Mouse (Mus musculus) forebrain, postnatal 0 days (tissue): ENCODE results near the gene Kl. TPM values are rescaled to one million over a fixed set of nuclear protein-coding genes. Genes with fewer than 3 reads are reported as not detected.
A peak's percentile ranks its signal among the peaks of the same experiment; 100 is the strongest.

ENCODE experiments used
- ATAC-seq: fragments of 200-750 bp; cut with Nextera tagmentation; 2 replicates; pipeline ENCODE4 v1.8.0; 2017; ENCODE audit warnings: mild to moderate bottlenecking, moderate library complexity
- DNase-seq: peaks from one replicate; pipeline ENCODE4 v3.0.0-alpha.2; 2015
- H3K27ac ChIP-seq: fragments of 300-500 bp; sonication (generic); 2 replicates; pipeline ENCODE4 v1.5.1; 2014; ENCODE audit warnings: low read depth, mild to moderate bottlenecking, antibody characterized with exemption, low read length, moderate library complexity, mixed read lengths
- H3K27me3 ChIP-seq: fragments of 300-500 bp; sonication (generic); 2 replicates; pipeline ENCODE4 v1.6.1; 2014; ENCODE audit warnings: mild to moderate bottlenecking, low read length, mixed read lengths; ENCODE audit not compliant: insufficient read depth
- H3K36me3 ChIP-seq: fragments of 300-500 bp; sonication (generic); 2 replicates; pipeline ENCODE4 v1.6.1; 2014; ENCODE audit warnings: mild to moderate bottlenecking, moderate library complexity; ENCODE audit not compliant: insufficient read depth
- H3K4me1 ChIP-seq: fragments of 300-500 bp; sonication (generic); 2 replicates; pipeline ENCODE4 v1.6.1; 2014; ENCODE audit warnings: antibody characterized with exemption; ENCODE audit not compliant: insufficient read depth
- H3K4me2 ChIP-seq: fragments of 300-500 bp; sonication (generic); 2 replicates; pipeline ENCODE4 v1.6.1; 2014; ENCODE audit warnings: low read depth, mild to moderate bottlenecking, moderate library complexity
- H3K4me3 ChIP-seq: fragments of 300-500 bp; sonication (generic); 2 replicates; pipeline ENCODE4 v1.5.1; 2014; ENCODE audit warnings: low read depth, low read length, mixed read lengths
- H3K9ac ChIP-seq: fragments of 300-500 bp; sonication (generic); 2 replicates; pipeline ENCODE4 v1.6.1; 2014; ENCODE audit warnings: mild to moderate bottlenecking
- H3K9me3 ChIP-seq: fragments of 300-500 bp; sonication (generic); 2 replicates; pipeline ENCODE4 v1.6.1; 2016; ENCODE audit warnings: low read length
- CTCF ChIP-seq: sonication (generic); IDR thresholded peaks from 2 replicates; pipeline ENCODE4 v1.5.1; 2016; ENCODE audit warnings: antibody characterized with exemption, control low read depth, low read depth
- WGBS: fragments of 180-500 bp; shearing (Covaris S2); extraction: QIAGEN DNeasy Blood & Tissue Kit; methylation state at CpG from one replicate; pipeline ENCODE4 v1.1.7; 2014; 5-methylcytosine and 5-hydroxymethylcytosine counted together
- polyA plus RNA-seq: library from polyadenylated mRNA; unstranded; fragments of >200 nt; fragmentation: Nextera tagmentation; extraction: Ambion mirVana; gene quantifications from 2 replicates; pipeline ENCODE4 v1.2.1, GENCODE M21; 2015
- total RNA-seq: library from RNA; depleted of rRNA; stranded (reverse); fragments of >200 nt; gene quantifications from 2 replicates; pipeline ENCODE4 v1.2.3, GENCODE M21; 2014

Kl gene
- total and polyA plus RNA-seq, 2 experiments from 2014 or later: 0.61 to 1.5 TPM

GRCm38 (mm10) chr5:151018959-151019358 is 66.6 kb downstream of the Kl start:
- Histone ChIP-seq H3K4me3 (no peak overlapping the region), H3K9me3 (no peaks in the 10 kb centered on the region), H3K4me1 (peaks cover 19% of the 10 kb centered on the region), H3K27me3 (no peaks in the 10 kb centered on the region), H3K9ac (no peak overlapping the region), H3K27ac (no peak overlapping the region), H3K36me3 (no peaks in the 10 kb centered on the region), H3K4me2 (no peak overlapping the region)
- DNase-seq (no peak), ATAC-seq (no peak)
- WGBS: 56% methylated on average over 5 of the region's 5 CpGs
- TF ChIP-seq CTCF: no peak

DNA sequence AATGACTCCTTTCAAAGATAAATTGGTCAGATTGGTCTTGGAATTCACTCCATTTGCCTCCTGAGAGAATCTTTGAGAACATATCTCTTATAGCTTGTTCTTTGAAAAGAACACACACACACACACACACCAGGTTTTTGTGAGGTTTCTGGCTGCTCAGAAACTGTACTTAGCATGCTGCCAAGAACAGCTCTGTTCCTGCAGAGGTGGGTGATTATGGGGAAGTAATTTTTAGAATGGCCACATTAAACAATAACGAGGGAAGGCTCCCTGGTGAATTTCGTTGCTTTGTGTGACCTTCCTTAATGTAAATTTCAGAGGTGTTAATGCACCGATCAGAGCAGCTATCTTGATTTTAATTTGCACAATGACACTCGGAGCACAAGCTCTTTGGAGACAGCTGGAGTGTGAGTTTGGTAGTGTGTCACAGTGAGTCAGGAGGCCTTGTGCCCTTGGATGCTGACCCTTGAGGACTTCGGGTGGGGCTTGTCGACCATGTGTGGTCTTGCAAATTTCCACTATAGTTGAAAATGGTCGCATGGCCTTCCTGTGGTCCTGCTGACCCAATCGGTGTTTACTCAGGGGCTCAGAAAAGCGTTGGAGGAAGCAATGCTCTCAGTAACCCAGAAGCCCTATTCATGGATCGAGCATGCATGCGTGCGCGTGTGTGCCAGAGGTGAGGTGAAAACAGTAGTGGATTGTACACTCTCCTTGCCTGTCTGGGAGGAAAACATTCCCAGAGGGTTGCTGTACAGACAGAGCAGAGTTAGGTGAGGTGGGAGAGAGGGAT is 67.8 kb downstream of the Kl start:
- Histone ChIP-seq H3K4me1 (peaks cover 19% of the 10 kb centered on the region), H3K9ac (no peak overlapping the region), H3K4me2 (no peak overlapping the region), H3K27me3 (no peaks in the 10 kb centered on the region), H3K36me3 (no peaks in the 10 kb centered on the region), H3K27ac (no peak overlapping the region), H3K4me3 (no peak overlapping the region), H3K9me3 (no peaks in the 10 kb centered on the region)
- ATAC-seq (no peak), DNase-seq (no peak)
- 58% methylated on average over 13 of the region's 13 CpGs for WGBS
- no peak for TF ChIP-seq CTCF

DNA sequence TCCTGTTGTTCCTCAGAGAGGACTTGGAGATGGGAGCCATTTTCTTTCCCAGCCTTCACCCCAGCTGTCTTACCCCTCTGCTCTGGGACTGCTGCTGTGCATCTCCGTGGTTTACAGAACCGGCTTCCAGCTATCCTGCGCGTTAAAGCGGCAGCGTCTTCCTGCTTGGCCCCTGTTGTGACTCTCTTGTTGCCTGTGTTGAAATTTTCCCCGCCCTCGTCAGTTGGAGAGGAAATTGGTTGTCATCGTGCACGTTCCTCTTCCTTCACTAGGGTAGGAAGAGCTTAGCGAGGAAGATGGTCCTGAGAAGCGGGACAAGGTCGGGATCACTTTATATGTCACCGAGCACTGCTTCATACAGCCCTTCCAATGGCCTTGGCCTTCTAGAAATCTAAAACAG is 68.4 kb downstream of the Kl start:
- H3K4me3 ChIP-seq: no peak overlapping the region
- DNase-seq (no peak), ATAC-seq (no peak)
- no peaks in the 10 kb centered on the region for H3K27me3 ChIP-seq
- no peak overlapping the region for H3K4me2 ChIP-seq
- WGBS: 78% methylated on average over 14 of the region's 14 CpGs
- peaks cover 19% of the 10 kb centered on the region for H3K4me1 ChIP-seq
- no peak for TF ChIP-seq CTCF
- H3K36me3 ChIP-seq: no peaks in the 10 kb centered on the region
- no peak overlapping the region for H3K9ac ChIP-seq
- no peak overlapping the region for H3K27ac ChIP-seq
- no peaks in the 10 kb centered on the region for H3K9me3 ChIP-seq

DNA sequence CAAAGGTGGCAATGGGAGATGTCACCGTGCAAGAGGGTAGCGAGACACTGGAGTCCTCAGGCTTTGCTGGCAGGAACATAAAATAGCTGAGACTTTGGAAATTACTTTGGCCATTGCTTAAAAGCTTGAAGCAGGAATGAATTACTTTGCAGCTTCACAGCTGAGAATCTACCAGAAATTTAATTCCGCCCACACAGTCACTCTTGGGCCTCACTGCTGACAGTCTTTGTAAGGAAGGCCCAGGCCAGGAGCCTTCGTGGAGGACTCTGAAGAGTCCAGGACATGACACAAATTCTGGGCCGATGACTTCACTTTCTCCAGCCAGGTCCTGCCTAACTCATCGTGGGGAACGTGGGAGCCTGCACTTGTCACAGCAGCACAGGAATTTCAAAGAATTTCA is 69.6 kb downstream of the Kl start:
- Histone ChIP-seq H3K27ac (no peak overlapping the region), H3K4me1 (peaks cover 19% of the 10 kb centered on the region), H3K9ac (no peak overlapping the region), H3K36me3 (no peaks in the 10 kb centered on the region), H3K9me3 (no peaks in the 10 kb centered on the region), H3K4me3 (no peak overlapping the region), H3K4me2 (no peak overlapping the region), H3K27me3 (no peaks in the 10 kb centered on the region)
- DNase-seq: no peak
- 86% methylated on average over 7 of the region's 7 CpGs for whole genome bisulfite sequencing
- no peak for TF ChIP-seq CTCF
- ATAC-seq: no peak

- Histone ChIP-seq H3K4me1 (peaks cover 19% of the 10 kb centered on the region), H3K27me3 (no peaks in the 10 kb centered on the region), H3K4me2 (peak overlapping the region; percentile 27), H3K9me3 (no peaks in the 10 kb centered on the region), H3K27ac (peak overlapping the region; percentile 57), H3K4me3 (no peak overlapping the region), H3K9ac (0 out of 2 replicates have a peak overlapping the region, but pooled peaks have one; percentile 25), H3K36me3 (no peaks in the 10 kb centered on the region)
- WGBS: 5% methylated on average over 1 of the region's 1 CpGs
- no peak for TF ChIP-seq CTCF
- peak; percentile 90 for ATAC-seq
- DNase-seq: peak; percentile 60
Observed at GRCm38 (mm10) chr5:151022939-151023338, 70.5 kb downstream of the Kl start.

- no peak for TF ChIP-seq CTCF
- Histone ChIP-seq H3K9me3 (no peaks in the 10 kb centered on the region), H3K4me2 (peak overlapping the region; percentile 27), H3K27ac (peak overlapping the region; percentile 51), H3K9ac (peak overlapping the region; percentile 7; the same call in 1 of the 2 replicates), H3K4me3 (no peak overlapping the region), H3K4me1 (peaks cover 19% of the 10 kb centered on the region), H3K36me3 (no peaks in the 10 kb centered on the region), H3K27me3 (no peaks in the 10 kb centered on the region)
- 9% methylated on average over 8 of the region's 8 CpGs for WGBS
- peak; percentile 44; the same call in 1 of the 2 replicates for ATAC-seq
- peak; percentile 65 for DNase-seq
Observed at GRCm38 (mm10) chr5:151023461-151023860, 71.1 kb downstream of the Kl start.

- no peaks in the 10 kb centered on the region for H3K27me3 ChIP-seq
- DNase-seq: no peak
- H3K4me1 ChIP-seq: peaks cover 19% of the 10 kb centered on the region
- no peak for ATAC-seq
- H3K36me3 ChIP-seq: no peaks in the 10 kb centered on the region
- H3K9ac ChIP-seq: no peak overlapping the region
- 85% methylated on average over 2 of the region's 2 CpGs for WGBS
- no peak overlapping the region for H3K4me2 ChIP-seq
- H3K27ac ChIP-seq: no peak overlapping the region
- TF ChIP-seq CTCF: no peak
- no peaks in the 10 kb centered on the region for H3K9me3 ChIP-seq
- H3K4me3 ChIP-seq: no peak overlapping the region
Observed at GRCm38 (mm10) chr5:151024483-151024882, 72.1 kb downstream of the Kl start.
